Mouse (Mus musculus): ENCODE results near the gene Cacna1a.

The Cacna1a gene

GRCm38 (mm10) chr8:84388275-84388674 lies at the start of gene Cacna1a:
TSS of gene Cacna1a (plus strand) at chr8:84388440.
- DNase-seq (ENCODE audit: low read depth, low spot score), result no peak
- Histone ChIP-seq H3K27me3 (ENCODE audit: control insufficient read depth, insufficient read depth, low read length, poor library complexity, severe bottlenecking) (no peaks in the 10 kb centered on the region), H3K36me3 (ENCODE audit: control insufficient read depth, insufficient read depth, low read length, poor library complexity, severe bottlenecking) (no peaks in the 10 kb centered on the region)

- DNase-seq (ENCODE audit: low read depth, low spot score), result no peak
- Histone ChIP-seq H3K36me3 (ENCODE audit: control insufficient read depth, insufficient read depth, low read length, poor library complexity, severe bottlenecking) (no peaks in the 10 kb centered on the region), H3K27me3 (ENCODE audit: control insufficient read depth, insufficient read depth, low read length, poor library complexity, severe bottlenecking) (no peaks in the 10 kb centered on the region)
Observed at GRCm38 (mm10) chr8:84338493-84338892, 49.7 kb upstream of the Cacna1a start.

GRCm38 (mm10) chr8:84339320-84339719 lies 48.9 kb upstream of the Cacna1a start:
- Histone ChIP-seq H3K36me3 (ENCODE audit: control insufficient read depth, insufficient read depth, low read length, poor library complexity, severe bottlenecking) (no peaks in the 10 kb centered on the region), H3K27me3 (ENCODE audit: control insufficient read depth, insufficient read depth, low read length, poor library complexity, severe bottlenecking) (no peaks in the 10 kb centered on the region)
- no peak for DNase-seq (ENCODE audit: low read depth, low spot score)

GRCm38 (mm10) chr8:84339867-84340266 lies 48.4 kb upstream of the Cacna1a start:
- no peak for DNase-seq (ENCODE audit: low read depth, low spot score)
- Histone ChIP-seq H3K36me3 (ENCODE audit: control insufficient read depth, insufficient read depth, low read length, poor library complexity, severe bottlenecking) (no peaks in the 10 kb centered on the region), H3K27me3 (ENCODE audit: control insufficient read depth, insufficient read depth, low read length, poor library complexity, severe bottlenecking) (no peaks in the 10 kb centered on the region)

GRCm38 (mm10) chr8:84340671-84341070 lies 47.6 kb upstream of the Cacna1a start:
- H3K27me3 ChIP-seq (ENCODE audit: control insufficient read depth, insufficient read depth, low read length, poor library complexity, severe bottlenecking), result no peaks in the 10 kb centered on the region
- H3K36me3 ChIP-seq (ENCODE audit: control insufficient read depth, insufficient read depth, low read length, poor library complexity, severe bottlenecking), result no peaks in the 10 kb centered on the region
- no peak for DNase-seq (ENCODE audit: low read depth, low spot score)

- Histone ChIP-seq H3K36me3 (ENCODE audit: control insufficient read depth, insufficient read depth, low read length, poor library complexity, severe bottlenecking) (no peaks in the 10 kb centered on the region), H3K27me3 (ENCODE audit: control insufficient read depth, insufficient read depth, low read length, poor library complexity, severe bottlenecking) (no peaks in the 10 kb centered on the region)
- DNase-seq (ENCODE audit: low read depth, low spot score), result no peak
Observed at GRCm38 (mm10) chr8:84345493-84345892, 42.7 kb upstream of the Cacna1a start.

- H3K36me3 ChIP-seq (ENCODE audit: control insufficient read depth, insufficient read depth, low read length, poor library complexity, severe bottlenecking), result no peaks in the 10 kb centered on the region
- no peaks in the 10 kb centered on the region for H3K27me3 ChIP-seq (ENCODE audit: control insufficient read depth, insufficient read depth, low read length, poor library complexity, severe bottlenecking)
- no peak for DNase-seq (ENCODE audit: low read depth, low spot score)
Observed at GRCm38 (mm10) chr8:84346421-84346820, 41.8 kb upstream of the Cacna1a start.

- H3K36me3 ChIP-seq (ENCODE audit: control insufficient read depth, insufficient read depth, low read length, poor library complexity, severe bottlenecking), result no peaks in the 10 kb centered on the region
- no peak for DNase-seq (ENCODE audit: low read depth, low spot score)
- no peaks in the 10 kb centered on the region for H3K27me3 ChIP-seq (ENCODE audit: control insufficient read depth, insufficient read depth, low read length, poor library complexity, severe bottlenecking)
Observed at GRCm38 (mm10) chr8:84349526-84349925, 38.7 kb upstream of the Cacna1a start.

- no peaks in the 10 kb centered on the region for H3K36me3 ChIP-seq (ENCODE audit: control insufficient read depth, insufficient read depth, low read length, poor library complexity, severe bottlenecking)
- no peak for DNase-seq (ENCODE audit: low read depth, low spot score)
- no peaks in the 10 kb centered on the region for H3K27me3 ChIP-seq (ENCODE audit: control insufficient read depth, insufficient read depth, low read length, poor library complexity, severe bottlenecking)
Observed at GRCm38 (mm10) chr8:84350960-84351359, 37.3 kb upstream of the Cacna1a start.

- DNase-seq (ENCODE audit: low read depth, low spot score), result no peak
- Histone ChIP-seq H3K36me3 (ENCODE audit: control insufficient read depth, insufficient read depth, low read length, poor library complexity, severe bottlenecking) (no peaks in the 10 kb centered on the region), H3K27me3 (ENCODE audit: control insufficient read depth, insufficient read depth, low read length, poor library complexity, severe bottlenecking) (no peaks in the 10 kb centered on the region)
Observed at GRCm38 (mm10) chr8:84356482-84356881, 31.8 kb upstream of the Cacna1a start.

GRCm38 (mm10) chr8:84357631-84358371 lies 30.4 kb upstream of the Cacna1a start:
- no peaks in the 10 kb centered on the region for H3K36me3 ChIP-seq (ENCODE audit: control insufficient read depth, insufficient read depth, low read length, poor library complexity, severe bottlenecking)
- no peaks in the 10 kb centered on the region for H3K27me3 ChIP-seq (ENCODE audit: control insufficient read depth, insufficient read depth, low read length, poor library complexity, severe bottlenecking)
- peak; percentile 86 for DNase-seq (ENCODE audit: low read depth, low spot score)

GRCm38 (mm10) chr8:84363428-84364134 lies 24.7 kb upstream of the Cacna1a start:
- Histone ChIP-seq H3K36me3 (ENCODE audit: control insufficient read depth, insufficient read depth, low read length, poor library complexity, severe bottlenecking) (no peaks in the 10 kb centered on the region), H3K27me3 (ENCODE audit: control insufficient read depth, insufficient read depth, low read length, poor library complexity, severe bottlenecking) (no peaks in the 10 kb centered on the region)
- DNase-seq (ENCODE audit: low read depth, low spot score), result peak; percentile 72

GRCm38 (mm10) chr8:84365197-84365596 lies 23.0 kb upstream of the Cacna1a start:
- Histone ChIP-seq H3K36me3 (ENCODE audit: control insufficient read depth, insufficient read depth, low read length, poor library complexity, severe bottlenecking) (no peaks in the 10 kb centered on the region), H3K27me3 (ENCODE audit: control insufficient read depth, insufficient read depth, low read length, poor library complexity, severe bottlenecking) (no peaks in the 10 kb centered on the region)
- DNase-seq (ENCODE audit: low read depth, low spot score), result no peak

GRCm38 (mm10) chr8:84370972-84371371 lies 17.3 kb upstream of the Cacna1a start:
- no peak for DNase-seq (ENCODE audit: low read depth, low spot score)
- H3K27me3 ChIP-seq (ENCODE audit: control insufficient read depth, insufficient read depth, low read length, poor library complexity, severe bottlenecking), result no peaks in the 10 kb centered on the region
- no peaks in the 10 kb centered on the region for H3K36me3 ChIP-seq (ENCODE audit: control insufficient read depth, insufficient read depth, low read length, poor library complexity, severe bottlenecking)

- Histone ChIP-seq H3K36me3 (ENCODE audit: control insufficient read depth, insufficient read depth, low read length, poor library complexity, severe bottlenecking) (no peaks in the 10 kb centered on the region), H3K27me3 (ENCODE audit: control insufficient read depth, insufficient read depth, low read length, poor library complexity, severe bottlenecking) (no peaks in the 10 kb centered on the region)
- DNase-seq (ENCODE audit: low read depth, low spot score), result no peak
Observed at GRCm38 (mm10) chr8:84375038-84375437, 13.2 kb upstream of the Cacna1a start.
